ENCODE assay signal across 8 mouse cellular contexts in the genomic region with DNA sequence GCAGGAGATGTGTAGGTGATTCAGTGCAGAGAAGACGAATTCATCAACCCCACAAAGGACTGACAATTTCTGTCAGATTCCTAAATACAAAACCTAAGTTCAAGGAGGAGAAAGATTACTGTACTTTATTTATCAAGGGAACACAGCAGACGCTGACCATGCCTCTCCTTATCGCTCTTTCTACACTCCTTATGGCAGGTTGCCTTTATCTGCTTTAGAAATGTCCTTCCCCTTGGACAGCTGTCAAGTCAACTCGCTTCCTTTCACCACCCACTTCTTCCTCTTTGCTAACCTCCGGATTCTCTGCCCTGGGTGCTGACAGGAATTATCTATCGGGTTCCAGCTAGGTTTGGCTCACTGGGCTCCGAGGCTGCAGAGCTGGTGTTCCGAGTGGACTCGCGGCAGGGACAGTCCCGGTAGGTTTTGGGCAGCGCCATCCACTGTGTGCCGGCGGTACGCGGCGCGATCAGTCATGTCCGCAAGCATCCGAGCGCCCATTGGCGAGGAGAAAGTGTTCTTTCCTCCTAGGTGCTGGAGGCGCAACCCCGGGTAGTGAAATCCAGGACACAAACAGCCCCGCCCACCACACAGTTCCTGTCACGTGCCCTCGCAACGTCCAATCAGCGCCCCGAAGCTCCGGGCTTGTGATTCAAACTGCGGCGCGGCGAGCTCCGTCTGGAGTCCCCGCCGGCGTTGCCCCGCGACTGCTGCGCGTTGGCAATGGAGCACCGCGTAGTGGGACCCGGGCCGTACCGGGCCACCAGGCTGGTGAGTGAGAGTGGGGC. TPM values are rescaled to one million over a fixed set of nuclear protein-coding genes. Genes with fewer than 3 reads are reported as not detected.
DNase-seq lines count a peak whose midpoint lies in the region; ATAC-seq and TF ChIP-seq lines count a peak whose summit lies in the region.

Gene Depdc1b (plus strand): TSS at position 631 of the 785 bp plus-strand sequence.

- DNase-seq in gastrocnemius, postnatal 10 days, result peak; percentile 93
- peak; percentile 94 to 97 for DNase-seq in left cerebral cortex, postnatal 10 days (ENCODE audit: extremely low spot score in 1 of 2, low spot score in 2 of 2)
- DNase-seq in right cerebral cortex, postnatal 25 days, result peak; percentile 93
- peak; percentile 88 to 96 for DNase-seq in urinary bladder, postnatal 4 days (ENCODE audit: low spot score in 2 of 2)

- ATAC-seq in activated CD4-positive, CD25-positive, alpha-beta regulatory T cell, adult 4 months, result peak; percentile 98
- peak; percentile 99 for ATAC-seq in inflammation-experienced regulatory T-cells, adult 6 months
- peak; percentile 91 for ATAC-seq in megakaryocyte-erythroid progenitor cell, adult 5-6 weeks (replicated peaks; ENCODE audit: low FRiP score, low TSS enrichment, poor library complexity, severe bottlenecking)

- intact Hi-C loops in left cerebral cortex, postnatal 10 days (cut with DNase I), result loop anchor here (5.0 kb wide), 1 partner anchor 104 kb away; the partner anchor contains the start of gene Elovl7

- H3K4me1 ChIP-seq in cortical plate, adult 2 months (ENCODE audit: control insufficient read depth, insufficient read depth, low read length), result no peaks in the 10 kb centered on the region; the same call in 1 of the 2 replicates

- no peak for TF ChIP-seq CTCF in cortical plate, adult 2 months (IDR thresholded peaks at IDR 0.05; ENCODE audit: extremely low read depth, insufficient read depth, low read length)

- no peak for TF ChIP-seq POLR2A in cortical plate, adult 2 months (IDR thresholded peaks at IDR 0.05; ENCODE audit: extremely low read depth, insufficient read depth, low read length)

- H3K4me3 ChIP-seq in cortical plate, adult 2 months (ENCODE audit: insufficient read depth, low read length), result peak within 1 kb of the TSS; percentile 78

- H3K27ac ChIP-seq in cortical plate, adult 2 months (ENCODE audit: insufficient read depth, low read length), result no peak within 1 kb of the TSS; the same call in 1 of the 2 replicates

RNA-seq across cellular contexts. Expression of gene Depdc1b, which starts in this region (rescaled TPM):
- 1 to 10 TPM in 1 of 2 experiments, under 1 TPM in 1; 0.57 to 3.1 TPM for polyA plus RNA-seq in activated CD4-positive, CD25-positive, alpha-beta regulatory T cell, adult 4 months (2017; shearing (Covaris generic))
- polyA plus RNA-seq in cortical plate, adult 2 months (2012; rRNA removed), result 0.45 and 0.77 TPM in 2 replicates
- total RNA-seq in gastrocnemius, postnatal 10 days (2021), result 1 to 10 TPM; 1.6 to 3.0 TPM
- polyA plus RNA-seq in inflammation-experienced regulatory T-cells, adult 6 months (2017; shearing (Covaris generic)), result 10 to 100 TPM in 1 of 3 experiments, under 1 TPM in 2; 0.30 to 12.3 (median 0.53) TPM
- total RNA-seq in left cerebral cortex, postnatal 10 days (2021), result 1 to 10 TPM in 1 of 2 experiments, under 1 TPM in 1; 0.95 to 1.7 TPM
- 3.9 and 12.0 TPM in 2 replicates for total RNA-seq in megakaryocyte-erythroid progenitor cell, adult 5-6 weeks (2014; fragmentation: Nextera tagmentation)
- 9.8 and 11.2 TPM in 2 replicates for total RNA-seq in megakaryocyte-erythroid progenitor cell, adult 5-6 weeks (2017)
